Mouse (Mus musculus) lung, embryonic 14.5 days (tissue): Measurements from ENCODE around the gene Il2rb. TPM values are rescaled to one million over a fixed set of nuclear protein-coding genes. Genes with fewer than 3 reads are reported as not detected.
A peak's percentile ranks its signal among the peaks of the same experiment; 100 is the strongest.

Experiments used
- ATAC-seq: fragments of 200-750 bp; cut with Nextera tagmentation; 2 replicates; pipeline ENCODE4 v1.8.0; 2017; ENCODE audit warnings: mild to moderate bottlenecking, moderate TSS enrichment, moderate library complexity; ENCODE audit not compliant: insufficient read depth
- DNase-seq: peaks from one replicate; pipeline ENCODE4 v3.0.0-alpha.2; 2015
- H3K27ac ChIP-seq: fragments of 300-500 bp; sonication (generic); 2 replicates; pipeline ENCODE4 v1.5.1; 2014; ENCODE audit warnings: low read depth, mild to moderate bottlenecking, moderate library complexity
- H3K27me3 ChIP-seq: fragments of 300-500 bp; sonication (generic); 2 replicates; pipeline ENCODE4 v1.6.1; 2014; ENCODE audit warnings: low read length, control low read depth; ENCODE audit not compliant: insufficient read depth
- H3K36me3 ChIP-seq: fragments of 300-500 bp; sonication (generic); 2 replicates; pipeline ENCODE4 v1.6.1; 2014; ENCODE audit warnings: control low read depth; ENCODE audit not compliant: insufficient read depth
- H3K4me1 ChIP-seq: fragments of 300-500 bp; sonication (generic); 2 replicates; pipeline ENCODE4 v1.6.1; 2014; ENCODE audit warnings: antibody characterized with exemption, control low read depth; ENCODE audit not compliant: insufficient read depth
- H3K4me2 ChIP-seq: fragments of 300-500 bp; sonication (generic); 2 replicates; pipeline ENCODE4 v1.6.1; 2014; ENCODE audit warnings: mild to moderate bottlenecking
- H3K4me3 ChIP-seq: fragments of 300-500 bp; sonication (generic); 2 replicates; pipeline ENCODE4 v1.5.1; 2014; ENCODE audit warnings: low read depth, low read length
- H3K9ac ChIP-seq: fragments of 300-500 bp; sonication (generic); 2 replicates; pipeline ENCODE4 v1.6.1; 2014
- H3K9me3 ChIP-seq: fragments of 300-500 bp; sonication (generic); 2 replicates; pipeline ENCODE4 v1.6.1; 2016; ENCODE audit warnings: low read depth, low read length, control low read depth
- CTCF ChIP-seq: IDR thresholded peaks from 2 replicates; pipeline ENCODE4 v1.5.1; 2016; ENCODE audit warnings: antibody characterized with exemption, low read depth
- WGBS: fragments of 180-500 bp; shearing (Covaris S2); extraction: QIAGEN DNeasy Blood & Tissue Kit; methylation state at CpG from one replicate; pipeline ENCODE4 v1.1.7; 2014; 5-methylcytosine and 5-hydroxymethylcytosine counted together
- polyA plus RNA-seq: library from polyadenylated mRNA; unstranded; fragments of >200 nt; fragmentation: Nextera tagmentation; extraction: Ambion mirVana; gene quantifications from 2 replicates; pipeline ENCODE4 v1.2.1, GENCODE M21; 2014

Gene Il2rb
- polyA plus RNA-seq, 1 experiment from 2014 or later = 0.12 TPM

GRCm38 (mm10) chr15:78437237-78438017 lies 57.6 kb downstream of the Il2rb start:
- Histone ChIP-seq H3K9me3 (no peaks in the 10 kb centered on the region), H3K27ac (peak overlapping the region; percentile 89), H3K4me1 (peaks cover 21% of the 10 kb centered on the region), H3K4me3 (peak overlapping the region; percentile 32; the same call in 1 of the 2 replicates), H3K4me2 (peak overlapping the region; percentile 68), H3K36me3 (peaks cover 31% of the 10 kb centered on the region), H3K9ac (peak overlapping the region; percentile 32), H3K27me3 (no peaks in the 10 kb centered on the region)
- ATAC-seq = peak; percentile 55
- no peak for TF ChIP-seq CTCF
- 9% methylated on average over 22 of the region's 23 CpGs for WGBS
- peak; percentile 85 for DNase-seq

- 11% methylated on average over 30 of the region's 32 CpGs for WGBS
- DNase-seq (peak; percentile 96), ATAC-seq (peak; percentile 69)
- peak overlapping the region; percentile 32 for H3K4me3 ChIP-seq
- peaks cover 21% of the 10 kb centered on the region for H3K4me1 ChIP-seq
- H3K4me2 ChIP-seq = peak overlapping the region; percentile 68
- peaks cover 37% of the 10 kb centered on the region for H3K36me3 ChIP-seq
- H3K27me3 ChIP-seq = no peaks in the 10 kb centered on the region
- peak overlapping the region; percentile 50 for H3K9ac ChIP-seq
- TF ChIP-seq CTCF = peak; percentile 57
- peak overlapping the region; percentile 89 for H3K27ac ChIP-seq
- no peaks in the 10 kb centered on the region for H3K9me3 ChIP-seq
These were observed 58.5 kb downstream of the Il2rb start for GRCm38 (mm10) chr15:78436380-78437192.

- ATAC-seq = no peak; the same call in 1 of the 2 replicates
- Histone ChIP-seq H3K27me3 (no peaks in the 10 kb centered on the region), H3K9me3 (no peaks in the 10 kb centered on the region), H3K4me2 (no peak overlapping the region), H3K9ac (no peak overlapping the region), H3K4me3 (no peak overlapping the region), H3K4me1 (peaks cover 21% of the 10 kb centered on the region), H3K36me3 (peaks cover 42% of the 10 kb centered on the region), H3K27ac (no peak overlapping the region)
- DNase-seq = no peak
- 79% methylated on average over 11 of the region's 11 CpGs for WGBS
- no peak for TF ChIP-seq CTCF
These were observed 59.4 kb downstream of the Il2rb start for GRCm38 (mm10) chr15:78435681-78436080.

- H3K4me1 ChIP-seq = peaks cover 21% of the 10 kb centered on the region
- H3K4me3 ChIP-seq = no peak overlapping the region
- peak; percentile 80 for TF ChIP-seq CTCF
- H3K4me2 ChIP-seq = no peak overlapping the region
- ATAC-seq = no peak
- H3K36me3 ChIP-seq = peaks cover 42% of the 10 kb centered on the region
- H3K27ac ChIP-seq = no peak overlapping the region
- H3K9ac ChIP-seq = no peak overlapping the region
- peak; percentile 79 for DNase-seq
- H3K27me3 ChIP-seq = no peaks in the 10 kb centered on the region
- WGBS = 31% methylated on average over 6 of the region's 6 CpGs
- H3K9me3 ChIP-seq = no peaks in the 10 kb centered on the region
These were observed 60.1 kb downstream of the Il2rb start for GRCm38 (mm10) chr15:78434896-78435520.

- Histone ChIP-seq H3K4me1 (peaks cover 12% of the 10 kb centered on the region; the same call in 1 of the 2 replicates), H3K27me3 (no peaks in the 10 kb centered on the region), H3K4me2 (no peak overlapping the region), H3K27ac (no peak overlapping the region), H3K9me3 (no peaks in the 10 kb centered on the region), H3K4me3 (no peak overlapping the region), H3K36me3 (peaks cover 42% of the 10 kb centered on the region), H3K9ac (no peak overlapping the region)
- ATAC-seq (no peak), DNase-seq (no peak)
- 71% methylated on average over 7 of the region's 7 CpGs for WGBS
- no peak for TF ChIP-seq CTCF
These were observed 63.4 kb downstream of the Il2rb start for GRCm38 (mm10) chr15:78431541-78432121.

GRCm38 (mm10) chr15:78430874-78431273 lies 64.2 kb downstream of the Il2rb start:
- no peak overlapping the region for H3K4me2 ChIP-seq
- H3K9ac ChIP-seq = no peak overlapping the region
- 85% methylated on average over 10 of the region's 10 CpGs for WGBS
- peaks cover 6% of the 10 kb centered on the region; the same call in 1 of the 2 replicates for H3K4me1 ChIP-seq
- peaks cover 36% of the 10 kb centered on the region for H3K36me3 ChIP-seq
- no peak overlapping the region for H3K4me3 ChIP-seq
- H3K9me3 ChIP-seq = no peaks in the 10 kb centered on the region
- no peaks in the 10 kb centered on the region for H3K27me3 ChIP-seq
- no peak for DNase-seq
- TF ChIP-seq CTCF = no peak
- no peak overlapping the region for H3K27ac ChIP-seq
- ATAC-seq = no peak
